Mouse (Mus musculus) heart, postnatal 10 days (tissue): Measurements from ENCODE around the gene Fkbpl. TPM values are rescaled to one million over a fixed set of nuclear protein-coding genes. Genes with fewer than 3 reads are reported as not detected.

Source experiments
- DNase-seq, 2 experiments: peaks; one replicate each; pipeline ENCODE4 v3.0.0; 2021
- intact Hi-C: fragments of 180-260 bp; cut with DNase I; formaldehyde crosslinking; loops from one replicate; pipeline ENCODE4 v1.15.1; 2025
- total RNA-seq, 2 experiments: library from RNA; stranded (reverse); gene quantifications; 2 replicates each; pipeline ENCODE4 v1.2.3; 2021

The Fkbpl gene
- total RNA-seq, 2 experiments from 2014 or later = 8.5 to 9.9 TPM

DNA sequence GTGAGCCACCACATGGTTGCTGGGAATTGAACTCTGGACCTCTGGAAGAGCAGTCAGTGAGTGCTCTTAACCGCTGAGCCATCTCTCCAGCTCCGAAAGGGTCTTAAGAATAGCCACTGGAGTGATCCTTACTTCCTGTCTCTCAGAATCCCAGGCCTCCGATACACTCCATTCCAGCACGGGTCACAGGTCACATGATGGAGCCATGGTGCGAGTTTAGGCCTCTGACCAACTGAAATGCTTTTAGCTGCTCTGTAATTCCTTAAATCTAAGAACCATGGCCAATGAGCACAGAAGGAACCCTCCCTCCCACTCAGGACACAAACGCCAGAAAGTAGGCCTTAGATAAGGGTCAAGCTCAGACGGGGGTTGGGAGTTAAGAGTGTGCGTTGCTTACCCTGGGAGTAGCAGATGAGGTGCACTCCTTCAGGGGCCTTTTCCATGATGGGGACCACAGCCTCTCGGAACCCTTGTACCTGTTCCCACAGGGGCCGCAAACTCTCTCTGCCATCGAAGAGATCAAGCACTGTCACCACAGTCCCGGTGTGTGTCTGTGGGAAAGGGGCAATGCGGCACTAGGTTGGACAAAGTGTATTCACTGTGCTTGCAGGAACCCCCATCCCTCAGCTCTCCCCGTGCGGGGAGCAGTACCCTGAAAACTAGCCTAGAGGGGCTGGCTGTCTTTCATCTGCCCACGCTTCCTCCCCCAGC, 18.3 kb upstream of the Fkbpl start:
- intact Hi-C loops = loop anchor here (2.0 kb wide), 1 partner anchor 19 kb away; the partner anchor contains the start of gene Fkbpl
- no peak for DNase-seq

DNA sequence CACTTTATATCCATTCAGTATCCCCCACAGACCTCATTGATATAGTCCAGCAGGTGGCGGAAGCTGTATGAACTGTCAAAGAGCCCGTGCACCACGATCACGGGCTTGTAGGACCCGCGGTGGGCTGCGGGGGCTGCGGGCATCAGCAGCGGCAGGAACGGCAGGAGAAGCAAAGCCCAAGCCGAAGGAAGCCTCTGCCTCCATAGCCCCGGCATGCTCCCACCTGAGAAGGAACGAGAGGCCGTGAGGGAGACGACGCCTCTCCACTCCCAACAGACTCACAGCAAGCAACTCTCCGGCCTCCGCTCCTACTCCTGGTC, 17.8 kb upstream of the Fkbpl start:
- DNase-seq = peak; percentile 52 to 63
- intact Hi-C loops = loop anchor here (2.0 kb wide), 1 partner anchor 18 kb away; the partner anchor contains the start of gene Fkbpl

DNA sequence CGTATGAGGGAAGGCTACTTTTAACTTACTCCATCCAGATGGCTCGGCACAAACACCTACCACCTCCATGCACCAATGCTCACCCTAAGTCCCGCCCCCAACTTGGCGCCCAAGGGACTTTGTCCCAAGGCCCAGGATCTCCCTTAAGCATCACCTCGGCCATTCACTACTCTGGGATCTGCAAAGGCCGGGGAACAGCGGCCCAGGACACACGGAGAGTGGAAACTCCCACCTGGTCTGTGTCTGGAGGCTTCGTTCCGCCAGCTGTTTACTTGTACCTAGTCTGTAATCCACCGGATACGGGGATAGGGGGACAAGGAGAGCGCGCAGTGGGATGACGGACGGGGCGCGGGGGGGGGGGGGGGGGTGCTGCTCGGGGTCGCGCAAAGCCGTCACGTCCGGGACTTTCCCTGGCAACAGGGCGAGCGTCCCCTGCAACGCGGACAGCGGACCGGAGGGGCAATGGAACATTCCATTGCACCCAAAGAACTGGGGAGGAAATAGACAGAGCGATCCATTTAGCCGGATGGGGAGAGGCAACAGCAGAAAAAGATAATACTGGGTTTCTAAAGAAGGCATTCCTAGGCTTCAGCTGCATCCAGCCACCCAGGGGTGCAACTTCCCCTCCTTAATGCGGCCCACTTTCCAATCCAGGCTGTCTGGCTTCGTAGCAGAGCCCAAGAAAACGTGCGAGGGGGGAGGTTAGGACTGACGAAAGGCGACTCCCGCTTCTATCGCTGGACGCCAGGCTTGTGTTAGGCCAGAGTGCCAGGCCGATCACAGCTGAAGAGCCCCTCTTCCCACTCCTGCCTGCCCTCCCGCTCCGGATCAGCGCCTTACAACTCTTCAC, 17.2 kb upstream of the Fkbpl start:
- DNase-seq = peak; percentile 92 to 93
- intact Hi-C loops = loop anchor here (2.0 kb wide), 1 partner anchor 17 kb away; the partner anchor contains the start of gene Fkbpl

DNA sequence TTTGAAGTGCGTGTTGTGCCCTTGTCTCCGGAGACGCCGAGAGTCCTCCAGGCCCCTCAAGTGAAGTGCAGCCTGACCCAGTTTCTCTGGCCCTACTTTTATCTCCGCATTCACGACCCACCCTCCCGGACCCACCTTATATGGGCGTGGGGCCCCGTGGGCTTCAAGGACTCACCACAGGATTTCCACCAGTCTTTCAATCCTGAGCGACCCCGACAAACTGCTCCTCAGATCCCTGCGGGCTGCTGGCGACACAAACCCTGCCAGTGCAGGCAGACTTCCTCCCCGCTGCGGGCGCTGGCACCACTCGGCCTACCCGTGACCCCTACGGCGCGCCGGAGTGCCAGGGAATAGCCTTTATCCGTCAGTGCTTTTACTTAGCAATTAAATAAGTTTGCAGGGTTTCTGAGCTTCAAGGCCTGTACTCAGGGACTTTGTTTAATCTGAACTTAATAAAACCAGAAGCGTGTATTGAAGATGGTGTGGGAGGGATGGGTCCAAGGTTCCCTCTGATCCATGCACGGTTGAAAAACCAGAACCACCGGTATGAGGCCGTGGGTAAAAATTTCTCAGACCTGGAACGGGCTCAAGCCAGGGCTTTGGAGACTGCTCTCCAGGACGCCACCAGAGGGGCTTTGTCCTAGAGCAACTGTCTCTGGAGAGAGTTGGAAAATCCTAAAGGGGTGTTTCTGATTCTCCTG, 16.5 kb upstream of the Fkbpl start, which contains the start of gene Ppt2:
Gene Ppt2 (minus strand): TSS at position 568 of the 701 bp plus-strand sequence.
- intact Hi-C loops = loop anchor here (2.0 kb wide), 1 partner anchor 17 kb away; the partner anchor contains the start of gene Fkbpl
- peak in 1 of 2 experiments; percentile 75 for DNase-seq

DNA sequence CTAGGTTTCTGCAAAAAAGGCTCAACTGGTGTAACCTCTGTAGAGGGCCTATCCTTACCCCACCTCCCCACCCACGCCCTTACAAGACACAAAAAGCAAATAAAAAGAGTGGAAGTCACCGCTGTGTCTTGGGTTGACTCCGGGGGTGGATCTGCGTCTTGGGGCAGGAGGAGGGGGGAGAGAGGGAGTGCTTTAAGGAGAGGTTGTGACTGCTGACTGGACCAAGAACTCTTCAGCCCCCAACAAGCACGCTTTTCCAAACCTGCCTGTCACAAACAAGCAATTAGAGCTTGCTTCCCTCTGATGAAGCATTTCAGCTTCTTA, 16.0 kb upstream of the Fkbpl start:
- intact Hi-C loops = no loop called here
- no peak for DNase-seq

DNA sequence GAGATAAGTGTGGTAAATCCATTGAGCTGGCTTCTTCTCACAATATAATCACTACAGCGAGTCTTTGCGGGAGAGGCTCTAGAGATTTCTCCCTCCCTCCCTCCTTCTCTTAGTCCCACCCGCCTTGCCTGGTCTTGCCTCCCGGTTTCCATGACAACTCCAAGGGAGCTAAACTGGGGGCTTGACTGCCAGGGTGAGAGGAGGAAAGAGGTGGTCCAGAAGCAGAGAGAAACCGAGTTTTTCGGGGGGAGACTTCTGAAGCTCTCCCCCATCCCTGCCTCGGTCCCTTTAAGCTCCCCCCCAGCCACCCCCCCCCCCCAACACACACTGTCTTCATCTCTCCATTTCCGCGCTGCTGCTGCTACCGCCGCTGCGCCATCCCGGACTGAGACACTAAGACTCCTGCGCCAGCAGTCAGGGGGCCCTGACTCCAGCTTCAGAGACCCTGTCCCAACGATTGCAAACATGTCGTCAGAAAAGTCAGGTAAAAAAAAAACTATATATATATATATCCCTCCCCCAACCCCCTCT, 15.3 kb upstream of the Fkbpl start, which contains the start of gene Prrt1:
Gene Prrt1 (plus strand): TSS at position 313 of the 531 bp plus-strand sequence.
- no peak for DNase-seq
- intact Hi-C loops = no loop called here

DNA sequence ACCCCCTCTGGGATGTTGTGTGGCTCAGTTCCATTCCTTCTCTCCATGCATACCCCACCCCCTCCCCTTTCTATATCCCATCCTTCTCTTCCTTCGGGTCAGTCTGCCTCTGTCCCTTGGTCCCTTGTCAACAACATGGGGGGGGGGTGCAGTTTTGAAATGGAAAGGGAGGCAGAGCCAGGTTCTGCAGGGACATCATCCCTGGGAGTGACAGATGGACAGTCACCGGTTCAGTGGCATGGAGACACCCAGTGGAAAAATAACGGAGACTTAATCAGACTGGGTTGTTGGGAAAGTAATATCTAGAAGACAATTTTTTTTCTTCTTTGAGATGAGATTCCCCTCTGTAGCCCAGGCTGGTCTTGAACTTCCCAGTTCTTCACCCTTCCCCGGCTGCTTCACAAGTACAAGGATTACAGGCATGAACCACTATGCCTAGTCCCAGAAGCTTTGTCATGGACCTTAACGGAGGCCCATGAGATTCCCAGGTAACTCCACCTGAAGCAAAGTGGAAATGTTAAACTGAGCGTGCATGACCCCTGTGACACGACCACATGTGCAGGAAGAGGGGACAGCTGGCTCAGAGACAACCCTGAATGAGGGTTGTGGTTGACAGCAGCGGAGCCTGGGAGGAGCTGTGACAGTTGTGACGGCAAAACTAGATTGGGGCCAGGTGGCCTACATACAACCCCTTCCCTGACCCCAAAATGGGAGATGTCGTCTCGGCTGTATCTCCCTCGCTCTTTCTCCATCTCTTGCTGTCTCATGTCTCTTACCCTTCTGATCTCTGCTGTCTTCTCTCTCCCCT, 14.6 kb upstream of the Fkbpl start:
- DNase-seq = no peak
- intact Hi-C loops = no loop called here

DNA sequence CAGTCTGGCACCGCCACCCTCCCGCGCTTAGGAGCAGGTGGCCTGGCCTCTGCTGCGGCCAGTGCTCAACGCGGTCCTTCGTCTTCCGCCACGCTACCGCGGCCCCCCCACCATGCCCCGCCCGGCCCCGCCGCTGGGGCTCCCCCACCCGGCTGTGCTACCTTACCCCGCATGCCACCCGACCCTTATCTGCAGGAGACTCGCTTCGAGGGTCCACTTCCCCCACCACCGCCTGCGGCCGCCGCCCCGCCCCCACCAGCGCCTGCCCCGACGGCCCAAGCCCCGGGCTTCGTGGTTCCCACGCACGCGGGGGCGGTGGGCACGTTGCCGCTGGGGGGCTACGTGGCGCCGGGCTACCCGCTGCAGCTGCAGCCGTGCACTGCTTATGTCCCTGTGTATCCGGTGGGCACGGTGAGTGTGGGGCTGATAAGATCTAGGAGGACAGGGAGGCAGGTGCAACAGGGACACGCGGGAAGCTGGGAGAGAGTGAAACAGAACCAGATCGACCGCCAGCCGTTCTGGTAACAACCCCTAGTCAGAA, 13.7 kb upstream of the Fkbpl start:
- intact Hi-C loops = no loop called here
- DNase-seq = no peak

DNA sequence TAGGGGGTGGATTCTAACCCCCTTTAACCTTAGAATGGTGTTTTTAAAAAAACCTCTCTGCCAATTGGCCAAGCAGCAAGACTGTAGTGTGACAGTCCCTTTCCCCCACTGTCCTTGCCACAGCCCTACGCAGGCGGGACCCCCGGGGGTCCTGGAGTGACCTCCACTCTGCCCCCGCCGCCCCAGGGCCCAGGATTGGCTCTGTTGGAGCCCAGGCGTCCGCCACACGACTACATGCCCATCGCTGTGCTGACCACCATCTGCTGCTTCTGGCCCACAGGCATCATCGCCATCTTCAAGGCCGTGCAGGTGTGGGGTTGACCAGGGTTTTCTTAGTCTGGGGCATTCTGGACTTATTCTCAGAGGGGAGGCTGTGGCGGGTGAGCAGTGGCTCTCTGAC, 12.9 kb upstream of the Fkbpl start:
- intact Hi-C loops = no loop called here
- no peak for DNase-seq

DNA sequence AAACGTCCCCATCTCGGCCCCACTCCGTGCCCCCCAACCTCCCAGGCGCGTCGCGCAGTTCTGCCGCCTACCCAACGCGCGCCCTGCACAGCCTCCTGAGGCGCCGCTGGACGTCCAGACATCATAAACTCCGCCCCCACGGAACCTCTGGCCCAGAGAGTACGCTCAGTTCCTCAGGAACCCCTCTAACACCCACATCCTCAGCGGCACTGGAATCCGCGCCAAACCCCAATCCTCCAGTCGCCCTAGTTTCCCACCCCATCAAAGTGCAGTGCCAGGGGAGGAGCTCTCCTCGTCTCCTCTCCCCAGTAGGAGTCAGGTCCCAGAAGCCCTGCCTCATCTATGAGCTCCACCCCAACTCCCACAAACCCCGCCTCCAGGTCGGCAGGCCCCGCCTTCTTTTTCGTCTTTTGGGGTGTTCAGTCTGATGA, 12.3 kb upstream of the Fkbpl start:
- DNase-seq = peak; percentile 72 to 81
- intact Hi-C loops = no loop called here

DNA sequence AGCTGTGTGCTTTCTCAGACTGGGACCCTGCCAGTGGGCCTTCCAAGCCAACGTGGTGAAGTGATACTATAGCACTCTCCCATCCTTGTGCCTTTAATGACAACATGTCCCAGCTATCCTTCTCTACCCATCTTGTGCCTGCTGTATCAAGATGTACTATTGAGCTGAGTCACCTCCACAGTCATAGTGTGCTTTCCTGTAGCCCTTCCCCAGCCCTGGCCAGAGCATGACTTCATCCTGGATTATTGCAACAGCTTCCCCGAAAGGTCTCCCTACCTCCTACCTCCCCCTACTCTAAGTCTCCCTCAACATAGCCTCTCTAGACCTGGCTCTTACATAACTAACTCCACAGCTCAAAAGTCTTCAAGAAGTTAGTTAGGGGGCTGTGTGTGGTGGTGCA, 8.9 kb upstream of the Fkbpl start:
- DNase-seq = no peak
- intact Hi-C loops = no loop called here

DNA sequence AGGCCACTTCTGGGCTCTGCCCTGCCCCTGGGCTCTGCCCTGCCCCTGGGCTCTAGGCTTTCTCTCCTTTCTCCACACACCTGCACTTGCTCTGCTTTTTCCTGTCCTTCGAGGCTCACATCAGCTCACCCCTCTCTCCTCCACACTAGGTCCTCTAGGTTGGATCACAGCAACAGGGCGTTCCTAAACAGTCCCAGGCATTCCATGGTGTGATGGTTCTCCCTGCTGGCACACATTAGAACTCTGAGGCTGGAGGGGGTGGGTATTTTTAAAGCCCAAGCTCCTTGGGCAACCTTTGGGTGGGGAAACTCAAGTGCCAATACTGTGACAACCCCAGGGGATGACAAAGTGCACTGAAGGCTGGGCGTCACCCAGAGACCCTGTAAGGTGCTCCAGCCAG, 7.1 kb upstream of the Fkbpl start:
- intact Hi-C loops = no loop called here
- no peak for DNase-seq

DNA sequence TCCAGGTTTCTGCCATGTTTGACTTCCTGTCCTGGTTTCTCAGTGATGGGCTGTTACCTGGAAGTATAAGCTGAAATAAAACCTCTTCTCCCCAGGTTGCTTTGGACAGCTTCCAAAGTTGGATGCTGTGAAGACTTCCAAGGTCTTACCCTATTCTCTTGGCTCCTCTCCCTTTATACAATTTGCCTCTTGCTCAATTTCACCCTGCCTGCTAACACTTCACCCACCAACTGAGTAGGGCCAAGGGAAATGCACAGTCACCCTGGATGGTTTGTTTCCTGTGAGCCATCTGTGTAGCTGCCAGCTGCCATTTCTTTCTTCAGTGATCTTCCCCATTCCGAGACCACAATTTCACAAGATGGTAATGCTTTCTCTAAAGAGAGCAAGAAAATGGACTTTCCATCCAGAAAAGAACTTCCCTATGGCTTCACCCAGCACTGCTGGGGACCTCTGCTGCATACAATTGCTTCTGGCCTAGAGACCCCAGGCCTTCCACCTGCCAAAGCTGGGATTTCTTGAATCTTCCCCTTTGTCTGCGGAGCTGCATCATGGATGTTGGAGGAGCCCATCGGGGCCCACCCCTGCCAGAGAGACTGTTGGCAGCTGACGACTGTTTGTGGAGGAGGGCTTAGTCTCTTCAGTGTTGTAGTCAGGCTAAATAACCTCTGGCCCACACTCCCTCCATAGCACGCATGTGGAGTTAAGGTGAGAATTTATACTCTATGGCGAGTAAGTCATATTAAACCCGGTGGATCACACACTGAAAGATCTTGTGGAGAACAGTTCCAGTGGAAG, 4.9 kb upstream of the Fkbpl start:
- intact Hi-C loops = loop anchor here (5.0 kb wide), 1 partner anchor 293 kb away; the partner anchor contains the start of gene Neu1
- no peak for DNase-seq

DNA sequence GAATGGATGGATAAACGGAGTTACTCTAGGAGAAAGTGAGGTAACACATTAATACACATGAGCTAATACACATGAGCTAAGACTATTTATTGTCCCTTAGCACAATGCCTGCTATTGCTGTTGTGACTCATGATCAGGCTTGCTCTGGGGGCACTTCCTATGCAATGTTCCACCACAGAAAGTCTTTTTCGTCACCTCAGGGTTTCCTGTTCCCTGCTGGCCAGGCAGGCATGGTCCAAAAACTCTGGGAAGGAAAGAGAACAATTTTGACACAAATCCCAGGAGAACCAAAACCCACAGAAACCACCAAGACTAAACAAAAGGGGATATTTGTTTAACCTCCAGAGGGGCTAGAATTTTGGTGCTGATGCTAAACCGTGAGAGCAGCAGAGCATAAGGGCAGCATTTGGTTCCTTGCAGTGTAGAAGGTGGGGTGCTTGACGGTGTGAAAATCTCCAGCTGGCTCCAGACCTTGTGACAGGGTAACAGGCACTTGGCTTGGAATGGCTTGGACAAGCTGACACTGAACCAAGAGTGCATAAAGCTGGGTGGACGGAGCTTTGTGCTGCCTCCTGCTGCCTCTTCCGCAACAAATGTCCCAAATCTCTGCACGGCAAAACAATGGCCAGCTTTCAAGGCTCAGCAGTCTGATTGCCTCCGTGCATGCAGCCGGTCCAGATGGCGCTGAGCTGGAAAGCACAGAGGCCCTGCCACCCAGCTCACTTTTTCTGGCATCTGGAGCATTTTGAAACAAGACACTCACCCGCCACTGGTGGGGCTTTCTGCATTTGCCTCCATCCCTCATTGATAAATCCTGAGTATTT, 3.6 kb upstream of the Fkbpl start:
- intact Hi-C loops = loop anchor here (5.0 kb wide), 1 partner anchor 291 kb away; the partner anchor contains the start of gene Neu1
- peak; percentile 73 to 75 for DNase-seq

DNA sequence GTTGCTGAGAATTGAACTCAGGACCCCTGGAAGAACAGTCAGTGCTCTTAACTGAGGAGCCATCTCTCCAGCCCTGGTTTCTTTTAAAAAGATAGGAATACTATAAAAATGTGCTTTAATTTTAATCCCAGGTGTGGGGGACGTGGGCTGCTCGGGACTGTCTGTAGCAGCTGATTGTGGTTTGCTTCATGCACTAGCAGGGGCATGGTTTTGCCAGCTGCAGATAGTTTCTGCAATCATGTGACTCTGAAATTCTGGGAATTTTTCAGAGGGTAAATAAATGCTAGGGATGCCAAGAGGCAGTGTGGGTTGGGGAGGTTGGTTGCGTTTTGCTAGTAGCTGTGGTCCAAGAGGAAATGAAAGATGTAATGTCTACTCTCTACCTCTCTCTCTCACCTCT, 2.6 kb upstream of the Fkbpl start:
- intact Hi-C loops = loop anchor here (5.0 kb wide), 1 partner anchor 290 kb away; the partner anchor contains the start of gene Neu1
- no peak for DNase-seq

DNA sequence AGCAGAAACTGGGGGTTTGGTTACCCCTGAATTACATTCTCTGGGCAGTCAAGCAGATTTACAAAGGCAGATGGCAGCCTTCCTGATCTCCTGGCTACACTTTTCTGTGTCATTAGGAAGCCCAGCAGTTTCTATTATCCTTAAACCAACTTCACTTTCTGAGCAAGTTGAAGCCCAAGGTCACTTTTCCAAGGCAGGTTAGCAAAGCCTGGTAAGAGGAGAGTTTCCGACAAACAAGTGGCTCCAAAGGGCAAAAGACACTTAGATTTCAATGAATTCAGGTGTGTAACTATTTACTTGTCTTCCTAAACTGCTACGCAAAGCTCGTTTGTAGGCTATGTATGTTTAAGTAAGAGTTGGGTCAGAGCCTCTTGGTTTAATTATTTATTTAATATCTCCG, 1.2 kb upstream of the Fkbpl start:
- no peak for DNase-seq
- intact Hi-C loops = loop anchor here (5.0 kb wide), 1 partner anchor 289 kb away; the partner anchor contains the start of gene Neu1

DNA sequence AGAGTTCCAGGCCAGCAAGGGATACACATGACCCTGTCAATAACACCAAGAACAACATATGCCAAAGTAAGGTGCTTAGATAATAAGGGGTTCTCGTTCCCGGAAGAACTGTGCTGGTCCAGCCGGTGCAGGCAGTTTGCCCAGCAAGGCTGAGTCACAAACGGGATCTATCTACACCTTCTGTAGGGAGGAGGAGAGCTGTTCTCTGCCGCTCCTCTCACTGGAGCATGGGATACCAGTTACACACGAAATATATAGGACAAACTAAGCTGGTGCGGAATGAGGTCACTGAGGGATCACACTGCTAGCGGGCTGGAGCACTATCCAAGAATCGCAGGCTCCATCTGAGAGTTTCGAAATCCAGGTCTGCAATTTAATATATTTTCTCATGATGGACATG, 620 bp upstream of the Fkbpl start:
- DNase-seq = no peak
- intact Hi-C loops = loop anchor here (2.0 to 5.0 kb wide), 2 partner anchors 17 to 288 kb away; partner anchors contain the start of gene Neu1
